In genomic region chr2:17943506-17943905, GRCm38 (mm10) we compare ENCODE assay signal across 27 mouse cellular contexts. TPM values are rescaled to one million over a fixed set of nuclear protein-coding genes. Genes with fewer than 3 reads are reported as not detected.
DNase-seq lines count a peak whose midpoint lies in the region; ATAC-seq and TF ChIP-seq lines count a peak whose summit lies in the region.
"Had no signal": no experiment of that assay in that cellular context is flagged by ENCODE, and none has a peak within 500 bp of the region (broad histone marks: within the 10 kb centered on the region; RNA-seq: fewer than 3 reads in every experiment).

No protein-coding gene starts in this region.

- no peak for TF ChIP-seq CTCF in cerebellum, adult 2 months (IDR thresholded peaks at IDR 0.05; ENCODE audit: borderline replicate concordance, insufficient read depth, low read depth, low read length)

- H3K4me2 ChIP-seq in intestine, embryonic 15.5 days (replicated peaks), result no peak overlapping the region
- no peak overlapping the region for H3K4me2 ChIP-seq in intestine, embryonic 16.5 days (ENCODE audit: low read depth, low read length)
- H3K4me2 ChIP-seq: embryonic facial prominence, embryonic 12.5 days; forebrain, embryonic 12.5 days had no signal

- DNase-seq in ES-CJ7 (ENCODE audit: low read depth, low spot score) (peak; percentile 58), R1 (ENCODE audit: low read depth, low spot score) (peak; percentile 79)
- DNase-seq in ovary, postnatal 14 days (ENCODE audit: low spot score), result no peak
- no peak for DNase-seq in cerebellum, adult 2 months
- no peak for DNase-seq in urinary bladder, postnatal 14 days (ENCODE audit: low spot score)
- DNase-seq: adrenal gland, adult 8-10 months; adrenal gland, postnatal 25 days; cerebellum, adult 11 months; cerebellum, adult 18-20 months; cerebellum, adult 9-10 months; cerebellum, postnatal 10 days; cerebellum, postnatal 25 days had no signal

- H3K27me3 ChIP-seq in intestine, embryonic 15.5 days (replicated peaks), result no peaks in the 10 kb centered on the region
- H3K27me3 ChIP-seq in intestine, embryonic 16.5 days (replicated peaks; ENCODE audit: control insufficient read depth, insufficient read depth, low read length), result no peaks in the 10 kb centered on the region
- no peaks in the 10 kb centered on the region for H3K27me3 ChIP-seq in cerebellum, adult 2 months (ENCODE audit: control insufficient read depth, insufficient read depth, low read length)
- H3K27me3 ChIP-seq: embryonic facial prominence, embryonic 12.5 days; Patski had no signal

- 0 out of 2 replicates have a peak, but pooled peaks cover 7% of the 10 kb centered on the region for H3K4me1 ChIP-seq in intestine, embryonic 15.5 days (replicated peaks)
- no peaks in the 10 kb centered on the region for H3K4me1 ChIP-seq in intestine, embryonic 16.5 days (ENCODE audit: control insufficient read depth, insufficient read depth, low read length)
- no peaks in the 10 kb centered on the region for H3K4me1 ChIP-seq in cerebellum, adult 2 months (ENCODE audit: control insufficient read depth, insufficient read depth, low read length)
- H3K4me1 ChIP-seq: embryonic facial prominence, embryonic 12.5 days had no signal

- H3K9ac ChIP-seq in intestine, embryonic 15.5 days, result no peak overlapping the region
- no peak overlapping the region for H3K9ac ChIP-seq in intestine, embryonic 16.5 days (ENCODE audit: low read depth, low read length)
- H3K9ac ChIP-seq: embryonic facial prominence, embryonic 12.5 days; forebrain, embryonic 12.5 days had no signal

- H3K4me3 ChIP-seq in intestine, embryonic 15.5 days (replicated peaks), result no peak overlapping the region
- no peak overlapping the region for H3K4me3 ChIP-seq in intestine, embryonic 16.5 days (ENCODE audit: low read length)
- H3K4me3 ChIP-seq in cerebellum, adult 2 months (replicated peaks; ENCODE audit: insufficient read depth, low read depth, low read length), result no peak overlapping the region
- H3K4me3 ChIP-seq: embryonic facial prominence, embryonic 10.5 days; embryonic facial prominence, embryonic 12.5 days; forebrain, embryonic 12.5 days had no signal

- TF ChIP-seq POLR2A in cerebellum, adult 2 months (IDR thresholded peaks at IDR 0.05; ENCODE audit: borderline replicate concordance, insufficient read depth, low read length), result no peak

- H3K36me3 ChIP-seq in intestine, embryonic 15.5 days, result no peaks in the 10 kb centered on the region
- no peaks in the 10 kb centered on the region for H3K36me3 ChIP-seq in intestine, embryonic 16.5 days (ENCODE audit: control insufficient read depth, insufficient read depth, low read length)
- H3K36me3 ChIP-seq: embryonic facial prominence, embryonic 10.5 days; embryonic facial prominence, embryonic 12.5 days; forebrain, embryonic 12.5 days; G1E had no signal

- WGBS in intestine, embryonic 15.5 days, result 82% methylated on average over 11 of the region's 11 CpGs
- WGBS in intestine, embryonic 16.5 days, result 79% methylated on average over 11 of the region's 11 CpGs
- WGBS in cerebellum, adult 2 months, result 96% methylated on average over 11 of the region's 11 CpGs

- 0 out of 2 replicates have a peak, but pooled peaks have one; percentile 13 for ATAC-seq in intestine, embryonic 15.5 days
- no peak for ATAC-seq in intestine, embryonic 16.5 days
- ATAC-seq: activated CD4-positive, CD25-positive, alpha-beta regulatory T cell, adult 4 months; forebrain, embryonic 14.5 days; forebrain, embryonic 16.5 days; Patski had no signal

- no peak overlapping the region for H3K27ac ChIP-seq in intestine, embryonic 15.5 days
- H3K27ac ChIP-seq in intestine, embryonic 16.5 days (ENCODE audit: low read length), result no peak overlapping the region
- H3K27ac ChIP-seq in cerebellum, adult 2 months (ENCODE audit: insufficient read depth, low read length), result no peak overlapping the region
- H3K27ac ChIP-seq: embryonic facial prominence, embryonic 10.5 days; embryonic facial prominence, embryonic 12.5 days; forebrain, embryonic 12.5 days had no signal

- H3K9me3 ChIP-seq in intestine, embryonic 15.5 days, result no peaks in the 10 kb centered on the region
- no peaks in the 10 kb centered on the region for H3K9me3 ChIP-seq in intestine, embryonic 16.5 days (ENCODE audit: control insufficient read depth, low read length)
- H3K9me3 ChIP-seq: embryonic facial prominence, embryonic 10.5 days; embryonic facial prominence, embryonic 12.5 days; forebrain, embryonic 12.5 days; G1E had no signal

RNA-seq across cellular contexts. Expression of gene H2al2a, which starts 53.3 kb away (rescaled TPM):
- not detected in 2 replicates for polyA plus RNA-seq in intestine, embryonic 15.5 days (2015; fragmentation: Nextera tagmentation; extraction: Ambion mirVana)
- polyA plus RNA-seq in intestine, embryonic 16.5 days (2015; fragmentation: Nextera tagmentation; extraction: Ambion mirVana), result not detected in 2 replicates
- not detected in 2 replicates for polyA plus RNA-seq in cerebellum, adult 2 months (2012; rRNA removed)
- polyA plus RNA-seq: activated CD4-positive, CD25-positive, alpha-beta regulatory T cell, adult 4 months; brain, embryonic 14.5 days; C2C12; cortical plate, adult 2 months; embryonic facial prominence, embryonic 10.5 days; embryonic facial prominence, embryonic 12.5 days; embryonic facial prominence, embryonic 14.5 days; forebrain, embryonic 12.5 days; forebrain, embryonic 14.5 days; forebrain, embryonic 16.5 days; frontal cortex, adult 2 months; G1E; Patski had no signal

Comparison
In these comparisons a context has a peak if more than half of its experiments do, and no peak if none do; other contexts are left out.
1. DNase-seq: peak in ES-CJ7 (single experiment) and R1 (single experiment); none in ovary, postnatal 14 days (single experiment), cerebellum, adult 2 months (0 of 2) and urinary bladder, postnatal 14 days (single experiment).